In genomic region chr6:53618164-53618563, GRCm38 (mm10) we compare ENCODE assay signal across 18 mouse cellular contexts.
DNase-seq lines count a peak whose midpoint lies in the region; ATAC-seq and TF ChIP-seq lines count a peak whose summit lies in the region.
"Had no signal": no experiment of that assay in that cellular context is flagged by ENCODE, and none has a peak within 500 bp of the region (broad histone marks: within the 10 kb centered on the region; RNA-seq: fewer than 3 reads in every experiment).

No protein-coding gene starts in this region.

- no peak overlapping the region for H3K4me2 ChIP-seq in hindbrain, embryonic 11.5 days (replicated peaks; ENCODE audit: low read depth, low read length)
- H3K4me2 ChIP-seq in forebrain, postnatal 0 days (ENCODE audit: low read depth), result no peak overlapping the region
- H3K4me2 ChIP-seq: forebrain, embryonic 13.5 days; hindbrain, embryonic 15.5 days; midbrain, embryonic 15.5 days; neural tube, embryonic 12.5 days had no signal

- intact Hi-C loops in heart, adult 2 months (cut with DNase I), result no loop called here
- intact Hi-C loops in gastrocnemius, adult 2 months (cut with DNase I), result no loop called here
- intact Hi-C loops in heart, postnatal 25 days (cut with DNase I), result no loop called here

- 0 out of 2 replicates have a peak overlapping the region, but pooled peaks have one; percentile 6 for H3K27ac ChIP-seq in heart, adult 2 months
- peak overlapping the region; percentile 72 for H3K27ac ChIP-seq in gastrocnemius, adult 2 months
- no peak overlapping the region for H3K27ac ChIP-seq in hindbrain, embryonic 11.5 days (ENCODE audit: low read depth, low read length)
- H3K27ac ChIP-seq in forebrain, postnatal 0 days (ENCODE audit: low read depth, low read length), result no peak overlapping the region
- H3K27ac ChIP-seq: forebrain, embryonic 13.5 days; hindbrain, embryonic 15.5 days; macrophage; midbrain, embryonic 15.5 days; neural tube, embryonic 12.5 days had no signal

- no peak overlapping the region for H3K4me3 ChIP-seq in heart, adult 2 months
- no peak overlapping the region for H3K4me3 ChIP-seq in gastrocnemius, adult 2 months
- no peak overlapping the region for H3K4me3 ChIP-seq in hindbrain, embryonic 11.5 days (ENCODE audit: low read depth, low read length)
- H3K4me3 ChIP-seq in forebrain, postnatal 0 days (ENCODE audit: low read depth, low read length), result no peak overlapping the region
- H3K4me3 ChIP-seq: forebrain, embryonic 13.5 days; hindbrain, embryonic 15.5 days; midbrain, embryonic 15.5 days; neural tube, embryonic 12.5 days had no signal

- DNase-seq in heart, adult 2 months, result peak; percentile 48 to 52
- DNase-seq in heart, postnatal 4 days, result no peak
- DNase-seq in 3T3-L1 (ENCODE audit: low read depth, low spot score), result peak; percentile 20
- DNase-seq in gastrocnemius, adult 2 months, result peak; percentile 81
- peak; percentile 44 for DNase-seq in heart, postnatal 25 days (ENCODE audit: low spot score)
- no peak for DNase-seq in hindbrain, embryonic 11.5 days (ENCODE audit: low spot score)
- no peak for DNase-seq in forebrain, postnatal 0 days
- DNase-seq in layer of hippocampus, adult 9-10 months (ENCODE audit: low spot score), result no peak
- DNase-seq: adrenal gland, postnatal 14 days; B cell, adult 2 months; cerebellum, postnatal 10 days; kidney, adult 18-20 months; right cerebral cortex, postnatal 4 days had no signal

- H3K27me3 ChIP-seq in heart, adult 2 months (ENCODE audit: control insufficient read depth, insufficient read depth, low read length), result no peaks in the 10 kb centered on the region
- H3K27me3 ChIP-seq in hindbrain, embryonic 11.5 days (ENCODE audit: control insufficient read depth, insufficient read depth, low read length), result no peaks in the 10 kb centered on the region
- no peaks in the 10 kb centered on the region for H3K27me3 ChIP-seq in forebrain, postnatal 0 days (ENCODE audit: insufficient read depth, low read length)
- H3K27me3 ChIP-seq: forebrain, embryonic 13.5 days; hindbrain, embryonic 15.5 days; midbrain, embryonic 15.5 days; neural tube, embryonic 12.5 days had no signal

- TF ChIP-seq POLR2A in heart, adult 2 months (IDR thresholded peaks at IDR 0.05; ENCODE audit: insufficient read depth, low read depth, low read length), result no peak

- H3K36me3 ChIP-seq in heart, adult 2 months (ENCODE audit: control insufficient read depth, insufficient read depth, low read length), result no peaks in the 10 kb centered on the region
- no peaks in the 10 kb centered on the region for H3K36me3 ChIP-seq in hindbrain, embryonic 11.5 days (ENCODE audit: control insufficient read depth, insufficient read depth, low read length)
- H3K36me3 ChIP-seq in forebrain, postnatal 0 days (ENCODE audit: insufficient read depth), result no peaks in the 10 kb centered on the region
- H3K36me3 ChIP-seq: hindbrain, embryonic 15.5 days; midbrain, embryonic 15.5 days; neural tube, embryonic 12.5 days had no signal

- ATAC-seq in hindbrain, embryonic 11.5 days (ENCODE audit: low FRiP score), result no peak
- ATAC-seq in forebrain, postnatal 0 days, result no peak
- ATAC-seq: forebrain, embryonic 13.5 days; midbrain, embryonic 15.5 days had no signal

- no peak for TF ChIP-seq CTCF in heart, adult 2 months (IDR thresholded peaks at IDR 0.05)
- no peak for TF ChIP-seq CTCF in gastrocnemius, adult 2 months (IDR thresholded peaks at IDR 0.05)
- TF ChIP-seq CTCF in forebrain, postnatal 0 days (IDR thresholded peaks at IDR 0.05; ENCODE audit: low read depth), result no peak

- TF ChIP-seq EP300 in heart, adult 2 months (IDR thresholded peaks at IDR 0.05; ENCODE audit: insufficient read depth, low read depth, low read length), result no peak

- H3K9me3 ChIP-seq in hindbrain, embryonic 11.5 days (ENCODE audit: control insufficient read depth, low read length), result no peaks in the 10 kb centered on the region
- H3K9me3 ChIP-seq in forebrain, postnatal 0 days (ENCODE audit: low read length), result no peaks in the 10 kb centered on the region
- H3K9me3 ChIP-seq: forebrain, embryonic 13.5 days; hindbrain, embryonic 15.5 days; midbrain, embryonic 15.5 days; neural tube, embryonic 12.5 days had no signal

- 68% methylated on average over 8 of the region's 8 CpGs for WGBS in heart, adult 2 months
- 57% methylated on average over 8 of the region's 8 CpGs for WGBS in hindbrain, embryonic 11.5 days
- 77% methylated on average over 8 of the region's 8 CpGs for WGBS in forebrain, postnatal 0 days

- H3K9ac ChIP-seq in heart, adult 2 months (ENCODE audit: low read depth, low read length), result no peak overlapping the region
- no peak overlapping the region for H3K9ac ChIP-seq in hindbrain, embryonic 11.5 days (ENCODE audit: low read depth, low read length)
- no peak overlapping the region for H3K9ac ChIP-seq in forebrain, postnatal 0 days
- H3K9ac ChIP-seq: forebrain, embryonic 13.5 days; hindbrain, embryonic 15.5 days; midbrain, embryonic 15.5 days; neural tube, embryonic 12.5 days had no signal

- peaks cover 2% of the 10 kb centered on the region for H3K4me1 ChIP-seq in heart, adult 2 months (ENCODE audit: control insufficient read depth, insufficient read depth, low read length)
- no peaks in the 10 kb centered on the region; the same call in 1 of the 2 replicates for H3K4me1 ChIP-seq in hindbrain, embryonic 11.5 days (replicated peaks; ENCODE audit: control insufficient read depth, insufficient read depth, low read length)
- no peaks in the 10 kb centered on the region for H3K4me1 ChIP-seq in forebrain, postnatal 0 days (ENCODE audit: insufficient read depth)
- H3K4me1 ChIP-seq: hindbrain, embryonic 15.5 days; midbrain, embryonic 15.5 days had no signal

- H3K79me2 ChIP-seq in heart, adult 2 months (replicated peaks; ENCODE audit: control insufficient read depth, insufficient read depth, low read length), result no peaks in the 10 kb centered on the region

Comparison
In these comparisons a context has a peak if more than half of its experiments do, and no peak if none do; other contexts are left out.
1. DNase-seq: peak in heart, adult 2 months (2 of 2), 3T3-L1 (single experiment), gastrocnemius, adult 2 months (single experiment) and heart, postnatal 25 days (single experiment); none in heart, postnatal 4 days (single experiment), hindbrain, embryonic 11.5 days (single experiment), forebrain, postnatal 0 days (single experiment) and layer of hippocampus, adult 9-10 months (single experiment).
2. H3K27ac ChIP-seq: peak in heart, adult 2 months (single experiment) and gastrocnemius, adult 2 months (single experiment); none in hindbrain, embryonic 11.5 days (single experiment) and forebrain, postnatal 0 days (single experiment).